Comparison of ENCODE assay signal across 20 mouse cellular contexts in genomic region chr16:4383473-4384038, GRCm38 (mm10). TPM values are rescaled to one million over a fixed set of nuclear protein-coding genes. Genes with fewer than 3 reads are reported as not detected.
DNase-seq lines count a peak whose midpoint lies in the region; ATAC-seq lines count a peak whose summit lies in the region.
"Had no signal": no experiment of that assay in that cellular context is flagged by ENCODE, and none has a peak within 500 bp of the region (broad histone marks: within the 10 kb centered on the region; RNA-seq: fewer than 3 reads in every experiment).

No protein-coding gene starts in this region.

- 66% methylated on average over 4 of the region's 4 CpGs for WGBS in heart, embryonic 16.5 days
- 67% methylated on average over 4 of the region's 4 CpGs for WGBS in heart, embryonic 12.5 days

- H3K27ac ChIP-seq in heart, embryonic 16.5 days (ENCODE audit: low read length): peak overlapping the region; percentile 14; the same call in 1 of the 2 replicates
- no peak overlapping the region for H3K27ac ChIP-seq in heart, embryonic 12.5 days (ENCODE audit: poor library complexity, severe bottlenecking)
- H3K27ac ChIP-seq: embryonic facial prominence, embryonic 10.5 days; hindbrain, embryonic 15.5 days; intestine, embryonic 15.5 days; kidney, embryonic 15.5 days; limb, embryonic 13.5 days; midbrain, embryonic 10.5 days; neural tube, embryonic 12.5 days had no signal

- no peaks in the 10 kb centered on the region for H3K9me3 ChIP-seq in heart, embryonic 16.5 days (replicated peaks; ENCODE audit: control insufficient read depth, low read length)
- no peaks in the 10 kb centered on the region for H3K9me3 ChIP-seq in heart, embryonic 12.5 days (replicated peaks)
- H3K9me3 ChIP-seq: embryonic facial prominence, embryonic 10.5 days; hindbrain, embryonic 15.5 days; intestine, embryonic 15.5 days; kidney, embryonic 15.5 days; limb, embryonic 13.5 days; midbrain, embryonic 10.5 days; neural tube, embryonic 12.5 days had no signal

- DNase-seq in lung, adult 18-20 months: peak; percentile 45 to 59
- DNase-seq in lung, postnatal 10 days: no peak
- DNase-seq in 416B (ENCODE audit: low read depth): peak; percentile 11
- DNase-seq in brain, adult 2 months (ENCODE audit: low read depth, low spot score): peak; percentile 29
- DNase-seq in right cerebral cortex, adult 18-20 months: no peak
- DNase-seq: cerebellum, adult 9-10 months; gastrocnemius, postnatal 10 days; heart, postnatal 4 days; kidney, postnatal 4 days; spleen, adult 18-20 months; thymus, postnatal 36 days had no signal

- no peak overlapping the region for H3K9ac ChIP-seq in heart, embryonic 16.5 days (ENCODE audit: low read length)
- H3K9ac ChIP-seq in heart, embryonic 12.5 days: no peak overlapping the region
- H3K9ac ChIP-seq: hindbrain, embryonic 15.5 days; intestine, embryonic 15.5 days; kidney, embryonic 15.5 days; limb, embryonic 13.5 days; neural tube, embryonic 12.5 days had no signal

- no peaks in the 10 kb centered on the region for H3K27me3 ChIP-seq in heart, embryonic 16.5 days (ENCODE audit: control insufficient read depth, insufficient read depth, low read length)
- H3K27me3 ChIP-seq in heart, embryonic 12.5 days (replicated peaks): no peaks in the 10 kb centered on the region
- H3K27me3 ChIP-seq: hindbrain, embryonic 15.5 days; intestine, embryonic 15.5 days; kidney, embryonic 15.5 days; limb, embryonic 13.5 days; neural tube, embryonic 12.5 days had no signal

- no peak for ATAC-seq in heart, embryonic 16.5 days (replicated peaks; ENCODE audit: extremely low read depth, insufficient read depth, low FRiP score)
- ATAC-seq in heart, embryonic 12.5 days (ENCODE audit: insufficient number of reproducible peaks, low FRiP score): no peak
- ATAC-seq: intestine, embryonic 15.5 days had no signal

- H3K4me1 ChIP-seq in heart, embryonic 16.5 days (ENCODE audit: control insufficient read depth, insufficient read depth, low read length): peaks cover 8% of the 10 kb centered on the region; the same call in 1 of the 2 replicates
- peaks cover 5% of the 10 kb centered on the region for H3K4me1 ChIP-seq in heart, embryonic 12.5 days (replicated peaks)
- H3K4me1 ChIP-seq: hindbrain, embryonic 15.5 days; kidney, embryonic 15.5 days; limb, embryonic 13.5 days; midbrain, embryonic 10.5 days; neural tube, embryonic 12.5 days had no signal

- H3K4me2 ChIP-seq in heart, embryonic 16.5 days (ENCODE audit: low read depth, low read length): no peak overlapping the region
- no peak overlapping the region for H3K4me2 ChIP-seq in heart, embryonic 12.5 days
- H3K4me2 ChIP-seq: hindbrain, embryonic 15.5 days; intestine, embryonic 15.5 days; kidney, embryonic 15.5 days; limb, embryonic 13.5 days; neural tube, embryonic 12.5 days had no signal

- H3K4me3 ChIP-seq in heart, embryonic 16.5 days (ENCODE audit: low read length): no peak overlapping the region
- H3K4me3 ChIP-seq in heart, embryonic 12.5 days: no peak overlapping the region
- H3K4me3 ChIP-seq: embryonic facial prominence, embryonic 10.5 days; hindbrain, embryonic 15.5 days; intestine, embryonic 15.5 days; kidney, embryonic 15.5 days; limb, embryonic 13.5 days; midbrain, embryonic 10.5 days; neural tube, embryonic 12.5 days had no signal

- H3K36me3 ChIP-seq in heart, embryonic 16.5 days (ENCODE audit: control insufficient read depth, insufficient read depth): no peaks in the 10 kb centered on the region
- H3K36me3 ChIP-seq in heart, embryonic 12.5 days: no peaks in the 10 kb centered on the region
- H3K36me3 ChIP-seq: embryonic facial prominence, embryonic 10.5 days; hindbrain, embryonic 15.5 days; intestine, embryonic 15.5 days; kidney, embryonic 15.5 days; limb, embryonic 13.5 days; midbrain, embryonic 10.5 days; neural tube, embryonic 12.5 days had no signal

RNA-seq across cellular contexts. Expression of gene Adcy9, which starts 36.7 kb away (rescaled TPM):
- 1.1 and 1.6 TPM in 2 replicates for polyA plus RNA-seq in heart, embryonic 16.5 days (2015; fragmentation: Nextera tagmentation; extraction: Ambion mirVana)
- 0.88 and 1.4 TPM in 2 replicates for polyA plus RNA-seq in heart, embryonic 12.5 days (2016; fragmentation: Nextera tagmentation; extraction: Ambion mirVana)

Comparison
In these comparisons a context has a peak if more than half of its experiments do, and no peak if none do; other contexts are left out.
1. DNase-seq: peak in lung, adult 18-20 months (2 of 2), 416B (single experiment) and brain, adult 2 months (single experiment); none in lung, postnatal 10 days (single experiment) and right cerebral cortex, adult 18-20 months (single experiment).